8 mouse cellular contexts compared by ENCODE assay signal in the genomic region with DNA sequence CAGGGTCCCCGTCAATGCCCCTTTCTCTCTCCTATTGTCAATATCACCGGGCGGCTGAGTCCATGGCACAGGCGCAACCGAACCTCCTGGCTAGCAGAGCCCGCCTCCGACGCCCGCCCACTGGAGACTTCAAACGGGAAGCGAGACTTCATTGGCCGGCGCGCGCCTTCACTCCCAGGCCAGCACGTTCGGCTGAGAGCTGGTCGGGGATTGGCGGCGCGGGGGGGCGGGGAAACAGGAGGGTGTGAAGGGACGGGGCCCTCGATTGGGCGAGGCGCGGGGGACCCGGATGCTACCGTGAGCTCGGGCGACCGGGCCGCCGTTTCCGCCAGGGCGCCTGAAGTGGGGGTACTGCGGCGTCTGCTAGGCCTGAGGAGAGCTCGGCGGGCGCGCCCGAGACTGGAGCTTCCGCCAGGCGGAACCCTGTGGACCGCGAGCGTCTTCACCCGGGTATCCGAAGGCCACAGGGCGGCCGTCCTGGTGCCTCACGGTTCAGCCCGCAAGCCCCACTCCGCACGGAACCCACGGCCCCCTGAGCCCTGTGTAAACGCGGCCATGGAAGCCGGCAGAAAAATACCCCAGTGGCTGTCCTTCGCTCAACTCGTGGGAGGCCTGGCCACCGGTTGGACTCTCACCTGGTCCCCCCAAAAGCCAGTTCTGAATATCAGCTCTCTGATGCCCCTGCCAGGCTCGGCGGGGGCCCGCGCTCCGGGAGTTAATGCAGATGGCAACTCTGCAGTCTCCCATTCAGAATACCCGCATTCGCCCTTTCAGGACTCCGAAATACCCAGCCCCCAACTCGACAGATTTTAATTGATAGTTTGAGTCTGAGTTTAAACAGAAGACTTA. TPM values are rescaled to one million over a fixed set of nuclear protein-coding genes. Genes with fewer than 3 reads are reported as not detected.
A peak's percentile ranks its signal among the peaks of the same experiment; 100 is the strongest.
DNase-seq lines count a peak whose midpoint lies in the region; ATAC-seq and TF ChIP-seq lines count a peak whose summit lies in the region.

TSS of gene Ppp2r5e (minus strand) at position 92 of the 849 bp plus-strand sequence.

- DNase-seq in 3134 (ENCODE audit: extremely low read depth, insufficient read length, low spot score), result peak; percentile 95
- peak; percentile 99 to 100 for DNase-seq in adrenal gland, postnatal 36 days
- peak; percentile 99 for DNase-seq in heart, adult 18-20 months
- DNase-seq in kidney, adult 2 months, result peak; percentile 99
- DNase-seq in spleen, adult 2 months (ENCODE audit: low read depth in 1 of 2, low spot score in 2 of 2), result peak; percentile 94 to 99

- H3K4me1 ChIP-seq in embryonic facial prominence, embryonic 13.5 days, result peaks cover 8% of the 10 kb centered on the region
- H3K4me1 ChIP-seq in kidney, adult 2 months (ENCODE audit: control insufficient read depth, insufficient read depth, low read length), result peaks cover 6% of the 10 kb centered on the region; the same call in 1 of the 2 replicates
- peaks cover 17% of the 10 kb centered on the region for H3K4me1 ChIP-seq in limb, embryonic 12.5 days (replicated peaks)
- H3K4me1 ChIP-seq in midbrain, embryonic 15.5 days, result peaks cover 17% of the 10 kb centered on the region
- H3K4me1 ChIP-seq in spleen, adult 2 months (ENCODE audit: control insufficient read depth, insufficient read depth, insufficient read length), result peaks cover 3% of the 10 kb centered on the region; the same call in 1 of the 2 replicates

- no peak for TF ChIP-seq CTCF in kidney, adult 2 months (conservative IDR thresholded peaks at IDR 0.05; ENCODE audit: insufficient read depth, insufficient read length, low read depth, low read length)
- TF ChIP-seq CTCF in spleen, adult 2 months (IDR thresholded peaks at IDR 0.05; ENCODE audit: extremely low read depth, insufficient read depth, insufficient read length, insufficient replicate concordance), result no peak

- no peaks in the 10 kb centered on the region for H3K9me3 ChIP-seq in embryonic facial prominence, embryonic 13.5 days
- H3K9me3 ChIP-seq in limb, embryonic 12.5 days, result no peaks in the 10 kb centered on the region
- no peaks in the 10 kb centered on the region for H3K9me3 ChIP-seq in midbrain, embryonic 15.5 days

- TF ChIP-seq POLR2A in kidney, adult 2 months (IDR thresholded peaks at IDR 0.05; ENCODE audit: low read depth, low read length), result peak; percentile 51
- TF ChIP-seq POLR2A in spleen, adult 2 months (IDR thresholded peaks at IDR 0.05; ENCODE audit: low read depth, low read length), result peak; percentile 89

- ATAC-seq in embryonic facial prominence, embryonic 13.5 days (ENCODE audit: insufficient number of reproducible peaks, insufficient read depth, low FRiP score, low TSS enrichment, low read depth), result peak; percentile 100
- peak; percentile 99 for ATAC-seq in limb, embryonic 12.5 days (ENCODE audit: insufficient number of reproducible peaks, insufficient read depth, low FRiP score, low TSS enrichment, low read depth)
- ATAC-seq in midbrain, embryonic 15.5 days (replicated peaks), result peak; percentile 99

- peak within 1 kb of the TSS; percentile 100 for H3K4me3 ChIP-seq in embryonic facial prominence, embryonic 13.5 days
- H3K4me3 ChIP-seq in kidney, adult 2 months (ENCODE audit: insufficient read depth, low read depth, low read length), result peak within 1 kb of the TSS; percentile 84
- H3K4me3 ChIP-seq in limb, embryonic 12.5 days (replicated peaks), result peak within 1 kb of the TSS; percentile 99
- H3K4me3 ChIP-seq in midbrain, embryonic 15.5 days, result peak within 1 kb of the TSS; percentile 69
- peak within 1 kb of the TSS; percentile 96 for H3K4me3 ChIP-seq in spleen, adult 2 months (ENCODE audit: extremely low read depth, insufficient read depth, insufficient read length)

- H3K9ac ChIP-seq in embryonic facial prominence, embryonic 13.5 days, result peak within 1 kb of the TSS; percentile 98
- H3K9ac ChIP-seq in limb, embryonic 12.5 days (replicated peaks), result peak within 1 kb of the TSS; percentile 96
- peak within 1 kb of the TSS; percentile 94 for H3K9ac ChIP-seq in midbrain, embryonic 15.5 days

- WGBS in embryonic facial prominence, embryonic 13.5 days, result under 1% methylated on average over 72 of the region's 72 CpGs
- under 1% methylated on average over 72 of the region's 72 CpGs for WGBS in kidney, adult 2 months
- under 1% methylated on average over 71 of the region's 72 CpGs for WGBS in limb, embryonic 12.5 days
- under 1% methylated on average over 72 of the region's 72 CpGs for WGBS in midbrain, embryonic 15.5 days
- WGBS in spleen, adult 2 months, result under 1% methylated on average over 70 of the region's 72 CpGs

- peak within 1 kb of the TSS; percentile 96 for H3K27ac ChIP-seq in embryonic facial prominence, embryonic 13.5 days
- peak within 1 kb of the TSS; percentile 94 for H3K27ac ChIP-seq in kidney, adult 2 months (ENCODE audit: insufficient read depth, low read depth, low read length)
- peak within 1 kb of the TSS; percentile 96 for H3K27ac ChIP-seq in limb, embryonic 12.5 days
- peak within 1 kb of the TSS; percentile 98 for H3K27ac ChIP-seq in midbrain, embryonic 15.5 days
- peak within 1 kb of the TSS; percentile 99 for H3K27ac ChIP-seq in spleen, adult 2 months (ENCODE audit: insufficient read depth, low read length)

- H3K36me3 ChIP-seq in embryonic facial prominence, embryonic 13.5 days, result peaks cover 12% of the 10 kb centered on the region
- H3K36me3 ChIP-seq in kidney, adult 2 months (ENCODE audit: control insufficient read depth, insufficient read depth, low read length), result peaks cover 2% of the 10 kb centered on the region; the same call in 1 of the 2 replicates
- peaks cover 15% of the 10 kb centered on the region for H3K36me3 ChIP-seq in limb, embryonic 12.5 days
- H3K36me3 ChIP-seq in midbrain, embryonic 15.5 days (replicated peaks), result peaks cover 9% of the 10 kb centered on the region; the same call in 1 of the 2 replicates
- peaks cover 8% of the 10 kb centered on the region for H3K36me3 ChIP-seq in spleen, adult 2 months (ENCODE audit: control insufficient read depth, insufficient read depth, low read length)

- no peaks in the 10 kb centered on the region for H3K27me3 ChIP-seq in embryonic facial prominence, embryonic 13.5 days
- H3K27me3 ChIP-seq in kidney, adult 2 months (replicated peaks; ENCODE audit: control insufficient read depth, insufficient read depth, low read length), result no peaks in the 10 kb centered on the region
- H3K27me3 ChIP-seq in limb, embryonic 12.5 days, result no peaks in the 10 kb centered on the region
- H3K27me3 ChIP-seq in midbrain, embryonic 15.5 days (replicated peaks), result no peaks in the 10 kb centered on the region
- no peaks in the 10 kb centered on the region for H3K27me3 ChIP-seq in spleen, adult 2 months (ENCODE audit: control insufficient read depth, insufficient read depth, low read length)

- H3K4me2 ChIP-seq in embryonic facial prominence, embryonic 13.5 days, result peak within 1 kb of the TSS; percentile 85
- H3K4me2 ChIP-seq in limb, embryonic 12.5 days, result peak within 1 kb of the TSS; percentile 79
- peak within 1 kb of the TSS; percentile 67 for H3K4me2 ChIP-seq in midbrain, embryonic 15.5 days

RNA-seq across cellular contexts. Expression of gene Ppp2r5e, which starts in this region (rescaled TPM):
- 10 to 100 TPM; 50.2 to 50.8 TPM for total RNA-seq in adrenal gland, postnatal 36 days (2021)
- 14.3 and 15.0 TPM in 2 replicates for polyA plus RNA-seq in embryonic facial prominence, embryonic 13.5 days (2015; fragmentation: Nextera tagmentation; extraction: Ambion mirVana)
- total RNA-seq in heart, adult 18-20 months (2021), result 10 to 100 TPM; 30.9 to 32.2 TPM
- 17.1 and 17.3 TPM in 2 replicates for polyA plus RNA-seq in kidney, adult 2 months (2012; rRNA removed)
- polyA plus RNA-seq in limb, embryonic 12.5 days (2016; fragmentation: Nextera tagmentation; extraction: Ambion mirVana), result 18.8 and 19.7 TPM in 2 replicates
- polyA plus RNA-seq in midbrain, embryonic 15.5 days (2015; fragmentation: Nextera tagmentation; extraction: Ambion mirVana), result 20.9 and 21.3 TPM in 2 replicates
- polyA plus RNA-seq in spleen, adult 2 months (2012; rRNA removed), result 10.5 and 14.6 TPM in 2 replicates

Comparison
In these comparisons a context has a peak if more than half of its experiments do, and no peak if none do; other contexts are left out.
1. Peak in every context shown above with its lines: DNase-seq, ATAC-seq, H3K4me3 ChIP-seq and H3K27ac ChIP-seq.